In genomic region chr17:12706590-12707049, GRCm38 (mm10) we compare ENCODE assay signal across 18 mouse cellular contexts. TPM values are rescaled to one million over a fixed set of nuclear protein-coding genes. Genes with fewer than 3 reads are reported as not detected.
"Had no signal": no experiment of that assay in that cellular context is flagged by ENCODE, and none has a peak within 500 bp of the region (broad histone marks: within the 10 kb centered on the region; RNA-seq: fewer than 3 reads in every experiment).

No protein-coding gene starts in this region.

- H3K27ac ChIP-seq: left cerebral cortex, adult 2 months; limb, embryonic 15.5 days; liver, embryonic 12.5 days; midbrain, embryonic 13.5 days; neural tube, embryonic 15.5 days had no signal

- ATAC-seq: inflammation-experienced regulatory T-cells, adult 6 months; intestine, postnatal 0 days; liver, embryonic 12.5 days; midbrain, embryonic 13.5 days had no signal

- H3K4me3 ChIP-seq: left cerebral cortex, adult 2 months; limb, embryonic 15.5 days; liver, embryonic 12.5 days; midbrain, embryonic 13.5 days; myocyte; neural tube, embryonic 15.5 days had no signal

- H3K27me3 ChIP-seq: limb, embryonic 15.5 days; liver, embryonic 12.5 days; midbrain, embryonic 13.5 days; neural tube, embryonic 15.5 days had no signal

- H3K4me1 ChIP-seq: liver, embryonic 12.5 days; midbrain, embryonic 13.5 days; neural tube, embryonic 15.5 days had no signal

- H3K9me3 ChIP-seq: limb, embryonic 15.5 days; liver, embryonic 12.5 days; midbrain, embryonic 13.5 days; neural tube, embryonic 15.5 days had no signal

- H3K9ac ChIP-seq: limb, embryonic 15.5 days; liver, embryonic 12.5 days; midbrain, embryonic 13.5 days; neural tube, embryonic 15.5 days had no signal

- H3K4me2 ChIP-seq: limb, embryonic 15.5 days; liver, embryonic 12.5 days; midbrain, embryonic 13.5 days; neural tube, embryonic 15.5 days had no signal

- DNase-seq: kidney, adult 9 months; kidney, postnatal 25 days; right cerebral cortex, adult 18-20 months; right cerebral cortex, postnatal 25 days; thymus, postnatal 4 days had no signal

RNA-seq across cellular contexts. Expression of gene Slc22a1, which starts 31.0 kb away (rescaled TPM):
- total RNA-seq: layer of hippocampus, postnatal 25 days; megakaryocyte progenitor cell, adult 5-6 weeks had no signal
- polyA plus RNA-seq: limb, embryonic 11.5 days; limb, embryonic 15.5 days; liver, embryonic 12.5 days; liver, embryonic 16.5 days; midbrain, embryonic 13.5 days; myocyte; neural tube, embryonic 11.5 days; neural tube, embryonic 15.5 days had no signal
